Mouse (Mus musculus): ENCODE data around the gene Ccdc40.

- TF ChIP-seq POLR2A (IDR thresholded peaks at IDR 0.05; ENCODE audit: low read depth, low read length): no peak
- no peak for TF ChIP-seq CTCF (IDR thresholded peaks at IDR 0.05; ENCODE audit: extremely low read depth, insufficient read depth, insufficient read length, insufficient replicate concordance)
Measured at GRCm38 (mm10) chr11:119180824-119181582, 47.4 kb upstream of the Ccdc40 start.
